Mouse (Mus musculus) thymus, postnatal 25 days (tissue): Measurements from ENCODE around the gene Fmr1.
"Not testable (repeated sequence)": the region's sequence is repeated elsewhere in the genome, so short reads cannot be mapped to it uniquely, and the experiment has no call there.

ENCODE experiments used
- DNase-seq: peaks from one replicate; pipeline ENCODE4 v3.0.0; 2022

Gene Fmr1

GRCm38 (mm10) chrX:68678333-68678740 is at the start of gene Fmr1:
Gene Fmr1 (plus strand): TSS chrX:68678541.
- DNase-seq: peak; percentile 97

GRCm38 (mm10) chrX:68641603-68642002 is 36.7 kb upstream of the Fmr1 start:
- no peak for DNase-seq

- no peak for DNase-seq
These were observed 33.0 kb upstream of the Fmr1 start for GRCm38 (mm10) chrX:68645154-68645919.

GRCm38 (mm10) chrX:68677508-68677907 is 833 bp upstream of the Fmr1 start:
- DNase-seq: no peak

- DNase-seq: no peak
These were observed 610 bp downstream of the Fmr1 start for GRCm38 (mm10) chrX:68678815-68679486.

- no peak for DNase-seq
These were observed 6.4 kb downstream of the Fmr1 start for GRCm38 (mm10) chrX:68684706-68685105.

- DNase-seq: not testable (repeated sequence)
These were observed 13.6 kb downstream of the Fmr1 start for GRCm38 (mm10) chrX:68691936-68692335.

GRCm38 (mm10) chrX:68736902-68737301 is 58.6 kb downstream of the Fmr1 start:
- no peak for DNase-seq

- no peak for DNase-seq
These were observed 61.7 kb downstream of the Fmr1 start for GRCm38 (mm10) chrX:68740088-68740487.

- DNase-seq: no peak
These were observed 83.3 kb downstream of the Fmr1 start, which contains the start of gene Fmr1nb for GRCm38 (mm10) chrX:68761606-68762005. Gene Fmr1nb (plus strand): TSS chrX:68761839.
